Mouse (Mus musculus): ENCODE measurements at regions not wholly inside any gene's neighbourhood (a gene's known extent, or its start where the extent isn't known, plus 50 kb on each side); places are given as distances from the start of the nearest gene placed in this dataset.
A peak's percentile ranks its signal among the peaks of the same experiment; 100 is the strongest.
"Not testable (repeated sequence)": the region's sequence is repeated elsewhere in the genome, so short reads cannot be mapped to it uniquely, and the experiment has no call there.

- not testable (repeated sequence) for DNase-seq (ENCODE audit: low spot score in 2 of 2)
These were observed 65.4 kb upstream of the B3galnt2 start for GRCm38 (mm10) chr13:13888847-13889246.

GRCm38 (mm10) chr13:13889297-13890120, 64.8 kb upstream of the B3galnt2 start:
- peak; percentile 87 to 96 for DNase-seq (ENCODE audit: low spot score in 2 of 2)

- DNase-seq (ENCODE audit: low spot score in 2 of 2) = not testable (repeated sequence)
These were observed 52.1 kb upstream of the B3galnt2 start for GRCm38 (mm10) chr13:13902186-13902585.
